Mouse (Mus musculus) thymus, adult 2 months (tissue): ENCODE data around the gene Rimbp3.

Experiments
- CTCF ChIP-seq: fragments of 200-500 bp; IDR thresholded peaks from 2 replicates; pipeline ENCODE4 v1.5.1; 2012; ENCODE audit warnings: mild to moderate bottlenecking, control low read depth, low read length, moderate library complexity, borderline replicate concordance; ENCODE audit not compliant: control insufficient read depth, poor library complexity, insufficient read depth; ENCODE audit errors: extremely low read depth
- POLR2A ChIP-seq: fragments of 200-500 bp; IDR thresholded peaks from 2 replicates; pipeline ENCODE4 v1.6.1; 2012; ENCODE audit warnings: mild to moderate bottlenecking, low read length, control low read depth, moderate library complexity; ENCODE audit not compliant: control insufficient read depth, poor library complexity, insufficient read depth; ENCODE audit errors: extremely low read depth

GRCm38 (mm10) chr16:17252086-17252726 lies 43.8 kb downstream of the Rimbp3 start:
- TF ChIP-seq CTCF (no peak), POLR2A (no peak)
